Mouse (Mus musculus) hindbrain, postnatal 0 days (tissue): ENCODE measurements around the gene Dap. TPM values are rescaled to one million over a fixed set of nuclear protein-coding genes. Genes with fewer than 3 reads are reported as not detected.
A peak's percentile ranks its signal among the peaks of the same experiment; 100 is the strongest.

Source experiments
- ATAC-seq: fragments of 200-750 bp; cut with Nextera tagmentation; 2 replicates; pipeline ENCODE4 v1.8.0; 2017; ENCODE audit warnings: mild to moderate bottlenecking, moderate TSS enrichment, moderate library complexity
- DNase-seq: peaks from one replicate; pipeline ENCODE4 v3.0.0-alpha.2; 2015; ENCODE audit warnings: low spot score
- H3K27ac ChIP-seq: fragments of 300-500 bp; sonication (generic); 2 replicates; pipeline ENCODE4 v1.5.1; 2014; ENCODE audit warnings: mild to moderate bottlenecking
- H3K27me3 ChIP-seq: fragments of 300-500 bp; sonication (generic); 2 replicates; pipeline ENCODE4 v1.6.1; 2014; ENCODE audit warnings: low read length, mixed read lengths; ENCODE audit not compliant: insufficient read depth
- H3K36me3 ChIP-seq: fragments of 300-500 bp; sonication (generic); 2 replicates; pipeline ENCODE4 v1.6.1; 2014; ENCODE audit warnings: low read length, mixed read lengths; ENCODE audit not compliant: insufficient read depth
- H3K4me1 ChIP-seq: fragments of 300-500 bp; sonication (generic); 2 replicates; pipeline ENCODE4 v1.6.1; 2014; ENCODE audit warnings: antibody characterized with exemption, low read length, mixed read lengths; ENCODE audit not compliant: insufficient read depth
- H3K4me2 ChIP-seq: fragments of 300-500 bp; sonication (generic); 2 replicates; pipeline ENCODE4 v1.6.1; 2014; ENCODE audit warnings: low read depth, mild to moderate bottlenecking, low read length, moderate library complexity, mixed read lengths
- H3K4me3 ChIP-seq: fragments of 300-500 bp; sonication (generic); 2 replicates; pipeline ENCODE4 v1.5.1; 2014; ENCODE audit warnings: low read length
- H3K9ac ChIP-seq: fragments of 300-500 bp; sonication (generic); replicated peaks from 2 replicates; pipeline ENCODE4 v1.6.1; 2014; ENCODE audit warnings: mild to moderate bottlenecking, low read length, moderate library complexity, mixed read lengths
- H3K9me3 ChIP-seq: fragments of 300-500 bp; sonication (generic); 2 replicates; pipeline ENCODE4 v1.6.1; 2016; ENCODE audit warnings: low read length, mixed read lengths
- CTCF ChIP-seq: IDR thresholded peaks from 2 replicates; pipeline ENCODE4 v1.5.1; 2016; ENCODE audit warnings: antibody characterized with exemption, control low read depth, low read depth
- WGBS: fragments of 180-500 bp; shearing (Covaris S2); extraction: QIAGEN DNeasy Blood & Tissue Kit; methylation state at CpG from one replicate; pipeline ENCODE4 v1.1.7; 2014; 5-methylcytosine and 5-hydroxymethylcytosine counted together
- polyA plus RNA-seq: library from polyadenylated mRNA; unstranded; fragments of >200 nt; fragmentation: Nextera tagmentation; extraction: Ambion mirVana; gene quantifications from 2 replicates; pipeline ENCODE4 v1.2.1, GENCODE M21; 2015
- total RNA-seq: library from RNA; depleted of rRNA; stranded (reverse); fragments of >200 nt; gene quantifications from 2 replicates; pipeline ENCODE4 v1.2.3, GENCODE M21; 2014

The Dap gene
- total and polyA plus RNA-seq, 2 experiments from 2014 or later: 17.6 to 29.5 TPM

DNA sequence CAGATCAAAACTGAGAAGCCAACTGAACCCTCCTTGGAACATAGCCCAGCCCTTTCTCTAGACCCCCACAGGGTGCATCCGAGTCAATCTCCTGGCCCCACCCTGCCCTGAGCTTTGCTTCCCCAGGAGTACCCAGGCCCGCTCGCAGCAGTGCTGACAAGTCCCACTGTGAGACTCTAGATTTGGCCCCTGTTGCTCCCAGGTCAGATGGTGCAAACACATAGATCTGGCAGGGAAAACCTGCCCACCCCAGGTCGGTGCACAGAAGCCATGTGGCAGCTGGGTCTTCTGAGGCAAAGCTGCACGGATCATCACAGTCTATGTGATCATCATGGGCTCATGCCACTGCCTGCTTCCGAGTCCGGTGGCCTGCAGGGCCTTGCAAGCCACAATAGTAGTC is 48.6 kb downstream of the Dap start:
- Histone ChIP-seq H3K36me3 (no peaks in the 10 kb centered on the region), H3K27me3 (no peaks in the 10 kb centered on the region), H3K4me3 (no peak overlapping the region), H3K9ac (no peak overlapping the region), H3K4me2 (no peak overlapping the region), H3K9me3 (no peaks in the 10 kb centered on the region), H3K27ac (no peak overlapping the region), H3K4me1 (no peaks in the 10 kb centered on the region)
- TF ChIP-seq CTCF: no peak
- WGBS: 54% methylated on average over 7 of the region's 7 CpGs
- ATAC-seq: peak; percentile 67
- DNase-seq: no peak

- H3K27ac ChIP-seq: no peak overlapping the region
- no peaks in the 10 kb centered on the region for H3K9me3 ChIP-seq
- H3K27me3 ChIP-seq: no peaks in the 10 kb centered on the region
- no peak overlapping the region for H3K4me3 ChIP-seq
- peaks cover 4% of the 10 kb centered on the region; the same call in 1 of the 2 replicates for H3K4me1 ChIP-seq
- TF ChIP-seq CTCF: no peak
- H3K36me3 ChIP-seq: no peaks in the 10 kb centered on the region
- no peak overlapping the region for H3K4me2 ChIP-seq
- ATAC-seq (no peak), DNase-seq (no peak)
- WGBS: 83% methylated on average over 10 of the region's 10 CpGs
- no peak overlapping the region for H3K9ac ChIP-seq
Measured at GRCm38 (mm10) chr15:31273509-31273908, 49.4 kb downstream of the Dap start.

GRCm38 (mm10) chr15:31278090-31278489 is 54.0 kb downstream of the Dap start:
- WGBS: 36% methylated on average over 4 of the region's 4 CpGs
- Histone ChIP-seq H3K4me3 (no peak overlapping the region), H3K4me2 (no peak overlapping the region), H3K4me1 (peaks cover 4% of the 10 kb centered on the region; the same call in 1 of the 2 replicates), H3K9me3 (no peaks in the 10 kb centered on the region), H3K27ac (no peak overlapping the region), H3K27me3 (no peaks in the 10 kb centered on the region), H3K36me3 (no peaks in the 10 kb centered on the region), H3K9ac (no peak overlapping the region)
- no peak for TF ChIP-seq CTCF
- ATAC-seq: no peak
- peak; percentile 39 for DNase-seq

DNA sequence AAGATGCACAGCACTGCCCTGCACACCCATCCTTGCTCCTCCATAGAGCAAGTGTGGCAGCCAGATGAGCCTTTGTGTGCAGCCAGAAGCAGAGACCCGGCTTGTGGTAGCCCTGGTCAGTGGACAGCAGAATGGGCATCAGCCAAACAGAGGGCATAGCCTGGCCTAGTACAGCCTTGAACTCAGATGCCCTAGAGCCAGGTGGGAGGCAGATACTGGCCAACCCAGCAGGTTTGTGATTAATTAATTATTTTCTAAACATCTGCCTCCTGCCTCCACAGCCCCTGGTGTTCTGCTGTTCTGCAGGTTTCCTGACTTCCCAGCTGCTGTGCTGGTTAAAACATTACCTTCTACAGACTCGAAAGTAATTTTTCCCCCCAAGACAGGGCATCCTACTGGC is 55.0 kb downstream of the Dap start:
- no peak overlapping the region for H3K4me2 ChIP-seq
- ATAC-seq (no peak), DNase-seq (no peak)
- H3K9me3 ChIP-seq: no peaks in the 10 kb centered on the region
- H3K4me1 ChIP-seq: peaks cover 4% of the 10 kb centered on the region; the same call in 1 of the 2 replicates
- H3K27me3 ChIP-seq: no peaks in the 10 kb centered on the region
- no peak for TF ChIP-seq CTCF
- WGBS: 72% methylated on average over 2 of the region's 2 CpGs
- no peak overlapping the region for H3K9ac ChIP-seq
- no peak overlapping the region for H3K27ac ChIP-seq
- H3K4me3 ChIP-seq: no peak overlapping the region
- no peaks in the 10 kb centered on the region for H3K36me3 ChIP-seq

DNA sequence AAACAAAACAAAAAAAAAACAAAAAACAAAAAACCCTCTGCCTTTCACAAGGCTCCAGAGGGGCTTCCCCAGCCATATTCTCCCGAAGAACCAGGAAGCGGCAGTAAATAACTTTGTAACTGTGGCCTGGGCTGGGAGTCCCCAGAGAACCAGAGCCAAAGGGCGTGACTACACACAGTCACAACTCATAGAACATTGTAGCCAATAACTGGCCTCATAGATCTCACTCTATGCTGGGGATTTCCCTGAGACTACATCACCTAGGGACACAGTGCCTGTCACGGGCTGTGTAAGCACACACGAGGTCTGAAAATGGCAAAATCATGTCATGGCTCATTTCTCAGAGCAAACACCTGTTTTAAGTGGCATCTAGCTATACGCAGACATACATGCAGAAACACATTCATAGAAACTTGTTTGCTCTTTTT is 55.5 kb downstream of the Dap start:
- H3K27ac ChIP-seq: no peak overlapping the region
- H3K4me3 ChIP-seq: no peak overlapping the region
- no peaks in the 10 kb centered on the region for H3K27me3 ChIP-seq
- no peak overlapping the region for H3K4me2 ChIP-seq
- peaks cover 4% of the 10 kb centered on the region; the same call in 1 of the 2 replicates for H3K4me1 ChIP-seq
- WGBS: 71% methylated on average over 6 of the region's 6 CpGs
- H3K9ac ChIP-seq: no peak overlapping the region
- no peak for TF ChIP-seq CTCF
- no peaks in the 10 kb centered on the region for H3K9me3 ChIP-seq
- no peaks in the 10 kb centered on the region for H3K36me3 ChIP-seq
- no peak for ATAC-seq
- DNase-seq: no peak

DNA sequence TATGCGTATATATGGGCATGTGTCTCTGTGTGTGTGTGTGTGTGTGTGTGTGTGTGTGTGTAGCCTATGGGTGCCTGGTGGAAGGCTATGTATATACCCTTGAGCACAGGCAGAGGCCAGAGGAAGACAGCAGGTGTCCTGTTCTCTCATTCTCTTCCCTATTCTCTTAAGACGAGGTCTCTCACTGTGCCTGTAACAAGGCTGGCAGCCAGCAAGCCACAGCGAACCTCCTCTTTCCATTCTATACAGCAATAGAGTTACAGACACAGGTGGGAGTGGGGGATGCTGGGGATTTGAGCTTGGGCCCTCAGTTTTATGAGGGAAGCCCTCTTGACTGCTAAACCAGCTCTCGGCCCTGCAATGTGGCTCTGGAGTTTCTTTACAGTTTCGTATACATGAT is 55.9 kb downstream of the Dap start:
- Histone ChIP-seq H3K4me2 (no peak overlapping the region), H3K9me3 (no peaks in the 10 kb centered on the region), H3K9ac (no peak overlapping the region), H3K4me3 (no peak overlapping the region), H3K4me1 (peaks cover 4% of the 10 kb centered on the region; the same call in 1 of the 2 replicates), H3K27me3 (no peaks in the 10 kb centered on the region), H3K36me3 (no peaks in the 10 kb centered on the region), H3K27ac (no peak overlapping the region)
- TF ChIP-seq CTCF: no peak
- ATAC-seq (no peak), DNase-seq (no peak)
- WGBS: 74% methylated on average over 5 of the region's 5 CpGs

GRCm38 (mm10) chr15:31280683-31281082 is 56.6 kb downstream of the Dap start:
- WGBS: 78% methylated on average over 2 of the region's 2 CpGs

More at GRCm38 (mm10) chr15:31280683-31281082, 56.6 kb downstream of the Dap start:
- H3K9me3 ChIP-seq: no peaks in the 10 kb centered on the region
- no peak overlapping the region for H3K4me3 ChIP-seq
- DNase-seq (no peak), ATAC-seq (no peak)
- no peak for TF ChIP-seq CTCF
- H3K36me3 ChIP-seq: no peaks in the 10 kb centered on the region
- no peak overlapping the region for H3K9ac ChIP-seq
- H3K4me1 ChIP-seq: peaks cover 4% of the 10 kb centered on the region; the same call in 1 of the 2 replicates
- H3K27ac ChIP-seq: no peak overlapping the region
- H3K27me3 ChIP-seq: no peaks in the 10 kb centered on the region
- H3K4me2 ChIP-seq: no peak overlapping the region
